Mouse (Mus musculus): ENCODE measurements at regions not wholly inside any gene's neighbourhood (a gene's known extent, or its start where the extent isn't known, plus 50 kb on each side); places are given as distances from the start of the nearest gene placed in this dataset.
"Not testable (repeated sequence)": the region's sequence is repeated elsewhere in the genome, so short reads cannot be mapped to it uniquely, and the experiment has no call there.

GRCm38 (mm10) chr13:45130516-45131249, 52.2 kb downstream of the Gm9817 start:
- DNase-seq (ENCODE audit: low spot score in 2 of 2), result no peak

GRCm38 (mm10) chr13:45140616-45141015, 62.1 kb downstream of the Gm9817 start:
- no peak for DNase-seq (ENCODE audit: low spot score in 2 of 2)

DNA sequence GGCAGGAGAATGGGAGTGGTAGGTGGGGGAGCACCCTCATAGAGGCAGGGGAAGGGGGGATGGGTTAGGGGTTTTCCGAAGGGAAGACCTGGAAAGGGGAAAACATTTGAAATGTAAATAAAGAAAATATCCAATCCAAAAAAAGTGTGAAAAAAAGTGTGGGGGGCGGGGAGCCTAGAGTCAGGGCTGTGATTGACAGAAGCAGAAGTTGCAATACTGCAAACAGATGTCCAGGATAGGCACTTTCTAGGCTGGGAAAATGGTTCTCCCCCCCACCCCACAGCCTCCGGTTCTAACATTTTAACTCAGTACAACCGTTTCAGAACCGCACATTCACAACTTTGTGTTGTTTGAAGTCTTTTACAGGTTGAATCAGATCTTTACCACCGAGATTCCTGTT, 66.6 kb downstream of the Gm9817 start:
- no peak for DNase-seq (ENCODE audit: low spot score in 2 of 2)

GRCm38 (mm10) chr13:45156223-45156622, 77.7 kb downstream of the Gm9817 start:
- DNase-seq (ENCODE audit: low spot score in 2 of 2), result no peak

GRCm38 (mm10) chr13:45156982-45157381, 78.5 kb downstream of the Gm9817 start:
- no peak for DNase-seq (ENCODE audit: low spot score in 2 of 2)

DNA sequence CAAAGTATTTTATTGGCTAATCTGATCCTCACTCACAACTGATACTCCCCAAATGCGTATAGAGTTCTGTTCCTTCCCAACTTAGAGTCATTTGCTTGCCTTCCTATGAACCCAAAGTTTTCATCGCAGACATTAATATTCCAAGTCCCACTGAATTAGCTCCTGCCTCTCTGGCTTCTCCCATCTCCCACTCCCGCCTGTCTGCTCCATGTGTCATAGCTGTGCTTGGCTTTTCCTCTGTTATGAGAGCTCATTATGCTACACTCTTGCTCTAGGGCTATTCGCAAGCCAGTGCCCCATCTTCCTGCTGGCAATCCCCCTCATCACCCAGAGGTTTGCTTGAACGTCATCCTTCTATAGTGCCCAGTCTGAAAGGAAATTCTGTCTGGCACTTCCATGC, 81.8 kb downstream of the Gm9817 start:
- no peak for DNase-seq (ENCODE audit: low spot score in 2 of 2)

DNA sequence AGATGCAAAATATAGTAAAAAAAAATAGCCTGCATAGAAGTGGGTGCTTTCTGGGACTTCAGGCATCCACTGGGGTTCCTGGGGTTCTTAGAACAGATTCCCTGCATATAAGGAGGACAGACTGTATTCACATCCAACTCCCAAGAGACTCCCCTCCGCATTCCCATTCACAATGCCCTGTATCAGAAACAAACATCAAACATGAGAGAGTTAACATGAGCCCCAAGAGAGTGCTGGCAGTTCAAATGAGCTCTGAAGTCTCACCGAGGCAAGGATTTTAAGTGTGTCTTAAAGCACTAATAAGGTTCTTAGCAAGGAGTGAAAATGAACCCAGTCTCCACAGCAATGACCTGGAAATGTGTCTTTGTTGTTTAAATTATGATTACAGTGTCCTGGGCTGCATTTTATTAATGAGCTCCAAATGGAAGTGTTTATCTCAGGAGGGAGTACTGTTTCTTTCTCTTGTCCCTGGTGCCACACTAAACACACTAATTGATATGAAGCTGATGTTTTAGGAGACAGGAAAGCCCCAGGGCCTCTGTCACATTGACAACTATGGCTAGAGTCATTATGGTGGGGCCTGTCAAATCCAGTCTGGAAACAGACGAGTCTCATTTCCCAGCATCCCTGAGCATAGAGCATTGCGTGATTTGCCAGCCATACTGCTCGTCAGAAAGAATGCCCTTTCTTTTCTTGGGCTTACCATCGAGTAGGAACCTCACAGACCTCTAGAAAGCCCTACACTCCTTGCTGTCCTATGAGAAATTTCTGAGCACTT, 85.7 kb downstream of the Gm9817 start:
- no peak for DNase-seq (ENCODE audit: low spot score in 2 of 2)

- DNase-seq (ENCODE audit: low spot score in 2 of 2), result no peak
Observed at GRCm38 (mm10) chr13:45165159-45165558, 86.7 kb downstream of the Gm9817 start.

DNA sequence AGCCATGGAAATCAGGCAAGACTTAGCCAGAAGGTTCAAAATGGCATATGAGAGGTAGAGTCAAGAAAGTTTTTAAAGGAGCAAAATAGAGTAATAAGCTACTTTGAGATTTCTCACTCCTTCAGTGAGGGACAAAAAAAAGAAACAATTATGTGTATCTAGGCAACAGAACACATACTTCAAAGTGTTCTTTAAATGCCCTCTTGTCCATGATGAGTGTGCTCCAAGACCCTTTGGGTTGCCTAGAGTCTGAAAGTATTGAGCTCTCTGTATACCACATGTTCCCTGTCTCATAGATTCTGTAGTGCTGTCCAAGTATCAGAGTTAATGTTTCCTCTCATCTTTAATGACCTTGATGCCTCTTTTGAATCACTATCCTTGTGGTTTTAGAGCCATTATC, 91.2 kb downstream of the Gm9817 start:
- DNase-seq (ENCODE audit: low spot score in 2 of 2), result no peak

- DNase-seq (ENCODE audit: low spot score in 2 of 2), result no peak
Observed at GRCm38 (mm10) chr13:45173139-45173538, 94.6 kb downstream of the Gm9817 start.

DNA sequence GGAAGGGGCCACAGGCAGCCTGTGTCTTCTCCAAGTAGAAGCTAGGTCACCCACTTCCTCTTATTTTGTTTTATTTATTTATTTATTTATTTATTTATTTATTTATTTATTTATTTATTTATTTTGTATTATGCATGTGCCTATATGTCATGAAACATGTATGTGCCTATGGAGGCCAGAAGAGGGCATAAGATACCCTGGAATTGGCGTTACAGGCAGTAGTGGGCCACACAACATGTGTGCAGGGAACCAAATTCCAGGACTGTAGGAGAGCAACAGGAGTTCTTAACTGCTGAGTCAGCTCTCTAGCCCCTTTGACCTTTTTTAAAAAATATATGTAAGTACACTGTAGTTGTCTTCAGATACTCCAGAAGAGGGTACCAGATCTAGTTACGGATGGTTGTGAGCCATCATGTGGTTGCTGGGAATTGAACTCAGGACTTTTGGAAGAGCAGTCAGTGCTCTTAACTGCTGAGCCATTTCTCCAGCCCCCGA, 97.3 kb downstream of the Gm9817 start:
- not testable (repeated sequence) for DNase-seq (ENCODE audit: low spot score in 2 of 2)

- DNase-seq (ENCODE audit: low spot score in 2 of 2), result no peak
Observed at GRCm38 (mm10) chr13:45181529-45182230, 103.2 kb downstream of the Gm9817 start.

- no peak for DNase-seq (ENCODE audit: low spot score in 2 of 2)
Observed at GRCm38 (mm10) chr13:45189389-45189788, 110.9 kb downstream of the Gm9817 start.

DNA sequence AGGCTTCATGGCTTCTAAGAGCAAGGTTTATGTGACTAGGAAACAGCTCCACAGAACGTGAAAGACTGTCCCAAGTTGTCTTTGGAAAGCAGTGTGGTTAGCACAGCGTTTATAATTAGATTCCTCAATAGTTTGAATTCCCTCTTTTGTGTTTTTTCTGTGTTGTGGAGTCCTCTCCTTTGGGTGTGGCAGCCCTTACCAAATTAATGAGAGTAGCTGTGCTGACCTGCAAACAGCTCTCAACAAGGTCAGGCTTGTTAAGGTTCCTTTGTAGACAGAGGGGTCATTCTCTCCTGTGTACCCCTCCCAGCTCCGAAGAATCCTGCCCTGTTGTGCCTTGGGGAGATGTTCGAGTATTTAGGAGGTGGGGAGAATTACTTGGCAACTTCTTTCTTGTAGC, 111.7 kb downstream of the Gm9817 start:
- no peak for DNase-seq (ENCODE audit: low spot score in 2 of 2)

DNA sequence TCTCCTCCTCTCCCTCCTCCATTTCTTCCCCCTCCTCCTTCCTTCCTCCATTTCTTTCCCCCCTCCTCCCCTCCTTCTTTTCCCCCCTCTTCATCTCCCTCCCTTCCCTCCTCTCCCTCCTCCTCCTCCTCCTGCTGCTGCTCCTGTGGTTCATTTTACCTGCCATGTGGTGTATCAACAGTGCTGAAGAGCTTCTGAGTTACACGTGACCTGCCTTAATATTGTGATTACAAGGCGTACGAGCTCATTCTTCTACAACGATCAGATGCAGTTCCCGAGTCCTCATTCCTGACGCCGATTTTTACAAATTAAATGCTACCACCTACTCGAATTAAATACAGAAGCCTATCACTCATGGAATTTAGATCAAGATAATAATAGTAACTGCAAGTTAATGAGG, 113.6 kb downstream of the Gm9817 start:
- DNase-seq (ENCODE audit: low spot score in 2 of 2), result no peak

DNA sequence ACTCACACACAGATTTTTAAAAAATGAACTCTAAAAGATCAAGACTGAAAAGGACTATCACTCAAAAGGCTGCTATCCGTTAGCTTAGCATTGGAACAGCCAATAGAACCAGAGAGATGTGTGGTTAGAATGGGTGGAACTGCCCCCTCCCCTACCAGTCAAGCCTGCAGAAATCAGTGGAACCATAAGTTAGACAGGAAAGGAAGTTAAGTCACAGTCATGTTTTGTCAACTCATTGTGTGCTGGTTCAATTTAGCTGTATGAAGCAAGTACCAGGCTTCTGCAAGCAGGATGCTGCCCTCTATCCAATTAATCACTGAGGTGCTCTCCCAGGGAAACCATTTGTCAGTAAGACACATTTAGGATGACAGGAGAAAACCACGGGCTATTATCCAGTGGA, 117.1 kb downstream of the Gm9817 start:
- DNase-seq (ENCODE audit: low spot score in 2 of 2), result no peak

GRCm38 (mm10) chr13:45196363-45196762, 117.9 kb downstream of the Gm9817 start:
- DNase-seq (ENCODE audit: low spot score in 2 of 2), result no peak

GRCm38 (mm10) chr13:45200511-45201120, 122.1 kb downstream of the Gm9817 start:
- peak in 1 of 2 experiments; percentile 28 for DNase-seq (ENCODE audit: low spot score in 2 of 2)

GRCm38 (mm10) chr13:45204856-45205255, 126.4 kb downstream of the Gm9817 start:
- peak; percentile 24 to 28 for DNase-seq (ENCODE audit: low spot score in 2 of 2)

GRCm38 (mm10) chr13:45208540-45209197, 130.2 kb downstream of the Gm9817 start:
- no peak for DNase-seq (ENCODE audit: low spot score in 2 of 2)

DNA sequence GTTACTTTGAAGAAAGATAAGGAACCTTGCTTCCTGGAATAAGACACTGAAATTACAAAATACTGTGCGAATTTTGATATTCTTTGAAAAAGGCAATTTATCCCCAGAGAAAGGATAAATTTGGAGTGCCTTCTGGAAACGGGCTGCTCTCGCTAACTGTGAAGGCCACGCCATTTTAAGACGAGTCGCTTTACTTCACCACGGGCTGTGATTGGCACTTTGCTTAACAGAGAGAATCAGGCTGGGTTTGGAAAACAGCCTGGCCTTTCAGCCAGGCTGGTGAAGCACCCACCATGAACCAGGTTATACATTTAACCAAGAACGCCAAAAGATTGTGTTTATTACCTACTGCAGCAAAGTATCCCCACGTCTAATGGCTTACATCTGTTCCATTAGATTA, 132.7 kb downstream of the Gm9817 start:
- DNase-seq (ENCODE audit: low spot score in 2 of 2), result no peak
